37 mouse cellular contexts compared by ENCODE assay signal in genomic region chr19:29326396-29326795, GRCm38 (mm10). TPM values are rescaled to one million over a fixed set of nuclear protein-coding genes. Genes with fewer than 3 reads are reported as not detected.
"Had no signal": no experiment of that assay in that cellular context is flagged by ENCODE, and none has a peak within 500 bp of the region (broad histone marks: within the 10 kb centered on the region; RNA-seq: fewer than 3 reads in every experiment).

No protein-coding gene starts in this region.

- DNase-seq: heart, postnatal 10 days; heart, postnatal 14 days; heart, postnatal 36 days; heart, postnatal 4 days; kidney, adult 11 months; kidney, adult 18-20 months; kidney, adult 2 months; kidney, adult 8-10 months; kidney, adult 9 months; kidney, postnatal 10 days; kidney, postnatal 14 days; kidney, postnatal 25 days; kidney, postnatal 36 days; layer of hippocampus, adult 9-11 months; layer of hippocampus, postnatal 36 days had no signal

- ATAC-seq: hindbrain, embryonic 16.5 days; hindbrain, postnatal 0 days; inflammation-experienced regulatory T-cells, adult 6 months; intestine, embryonic 16.5 days; intestine, postnatal 0 days had no signal

- H3K4me3 ChIP-seq: hindbrain, embryonic 12.5 days; hindbrain, embryonic 13.5 days; hindbrain, embryonic 15.5 days; intestine, embryonic 15.5 days; layer of hippocampus, adult 2 months; left cerebral cortex, adult 2 months had no signal

- H3K36me3 ChIP-seq: heart, embryonic 12.5 days; heart, embryonic 13.5 days; heart, embryonic 15.5 days; hindbrain, embryonic 10.5 days; hindbrain, embryonic 12.5 days; hindbrain, embryonic 13.5 days; hindbrain, embryonic 15.5 days; intestine, embryonic 15.5 days; kidney, embryonic 15.5 days had no signal

- H3K4me2 ChIP-seq: hindbrain, embryonic 12.5 days; hindbrain, embryonic 14.5 days had no signal

- H3K9ac ChIP-seq: heart, embryonic 12.5 days; heart, embryonic 15.5 days; hindbrain, embryonic 12.5 days; hindbrain, embryonic 13.5 days; hindbrain, embryonic 14.5 days; hindbrain, embryonic 15.5 days; intestine, embryonic 15.5 days; kidney, embryonic 15.5 days had no signal

- H3K27me3 ChIP-seq: heart, embryonic 15.5 days; intestine, embryonic 15.5 days had no signal

- H3K9me3 ChIP-seq: heart, embryonic 12.5 days; heart, embryonic 13.5 days; heart, embryonic 15.5 days; hindbrain, embryonic 10.5 days; hindbrain, embryonic 12.5 days; hindbrain, embryonic 13.5 days; hindbrain, embryonic 15.5 days; intestine, embryonic 15.5 days; kidney, embryonic 15.5 days had no signal

- H3K27ac ChIP-seq: heart, embryonic 13.5 days; heart, embryonic 15.5 days; hindbrain, embryonic 10.5 days; hindbrain, embryonic 12.5 days; hindbrain, embryonic 13.5 days; hindbrain, embryonic 14.5 days; hindbrain, embryonic 15.5 days; hindbrain, postnatal 0 days; intestine, embryonic 15.5 days; kidney, embryonic 15.5 days; layer of hippocampus, adult 2 months; left cerebral cortex, adult 2 months had no signal

RNA-seq across cellular contexts. Expression of gene Insl6, which starts 1.2 kb away (rescaled TPM):
- total RNA-seq: heart, postnatal 36 days; hindbrain, postnatal 0 days; layer of hippocampus, postnatal 36 days had no signal

RNA-seq across cellular contexts. Expression of gene Rln1, which starts 8.1 kb away (rescaled TPM):
- total RNA-seq: heart, postnatal 10 days; heart, postnatal 14 days; heart, postnatal 25 days; heart, postnatal 36 days; hematopoietic stem cell, adult 5-6 weeks had no signal
- polyA plus RNA-seq: heart, embryonic 16.5 days; inflammation-experienced regulatory T-cells, adult 6 months; intestine, embryonic 16.5 days; intestine, postnatal 0 days; kidney, embryonic 14.5 days; large intestine, adult 2 months had no signal
